Mouse (Mus musculus): ENCODE data around the gene Cyp1a1.

DNA sequence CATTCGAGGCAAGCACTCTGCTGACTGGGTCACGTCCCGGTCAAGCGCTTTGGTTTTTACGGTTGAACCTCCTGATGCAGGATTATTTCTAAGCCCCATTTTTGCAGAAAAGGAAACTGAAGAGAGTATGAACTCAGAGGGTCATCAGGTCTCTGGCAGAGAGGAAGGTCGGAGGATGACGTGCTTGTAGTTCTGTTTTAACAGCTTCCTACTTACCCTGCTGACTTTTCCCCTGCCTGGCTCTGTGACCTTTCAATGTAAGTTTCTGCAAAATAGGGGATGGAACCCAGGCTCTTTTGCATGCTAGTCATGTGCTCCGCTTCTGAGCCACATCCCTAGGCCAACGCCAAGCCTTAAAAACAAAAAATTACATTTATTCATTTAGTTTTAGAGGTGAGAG, 35.4 kb upstream of the Cyp1a1 start:
- TF ChIP-seq CTCF (IDR thresholded peaks at IDR 0.05; ENCODE audit: insufficient read depth, low read length) = no peak
- no peak for TF ChIP-seq POLR2A (IDR thresholded peaks at IDR 0.05; ENCODE audit: borderline replicate concordance, extremely low read depth, low read depth, low read length)

All from lung, adult 2 months (tissue).